Mouse (Mus musculus): ENCODE results near the gene Gm2663. TPM values are rescaled to one million over a fixed set of nuclear protein-coding genes. Genes with fewer than 3 reads are reported as not detected.
"Not testable (repeated sequence)": the region's sequence is repeated elsewhere in the genome, so short reads cannot be mapped to it uniquely, and the experiment has no call there.

Gm2663 gene
- 0.93 and 2.5 TPM in 2 replicates for polyA plus RNA-seq (2015; fragmentation: Nextera tagmentation; extraction: Ambion mirVana)

GRCm38 (mm10) chr6:40999379-40999778, at the start of gene Gm2663:
Gm2663 (minus strand) TSS chr6:40999479.
- H3K4me1 ChIP-seq (replicated peaks; ENCODE audit: control insufficient read depth, insufficient read depth, low read length); H3K27ac ChIP-seq (ENCODE audit: low read depth, low read length); H3K4me2 ChIP-seq (replicated peaks; ENCODE audit: low read depth); H3K4me3 ChIP-seq (ENCODE audit: low read depth, low read length); H3K36me3 ChIP-seq (ENCODE audit: control insufficient read depth, insufficient read depth); H3K9ac ChIP-seq (ENCODE audit: low read depth, low read length); ATAC-seq; H3K27me3 ChIP-seq (replicated peaks; ENCODE audit: control insufficient read depth, insufficient read depth, low read length); H3K9me3 ChIP-seq (ENCODE audit: control insufficient read depth): not testable (repeated sequence)

- no peaks in the 10 kb centered on the region for H3K27me3 ChIP-seq (replicated peaks; ENCODE audit: control insufficient read depth, insufficient read depth, low read length)
- no peak overlapping the region for H3K9ac ChIP-seq (ENCODE audit: low read depth, low read length)
- no peaks in the 10 kb centered on the region for H3K36me3 ChIP-seq (ENCODE audit: control insufficient read depth, insufficient read depth)
- no peak for TF ChIP-seq CTCF (IDR thresholded peaks at IDR 0.05; ENCODE audit: low read depth)
- no peak for ATAC-seq
- WGBS, result 55% methylated on average over 1 of the region's 1 CpGs
- no peak overlapping the region for H3K4me3 ChIP-seq (ENCODE audit: low read depth, low read length)
- H3K27ac ChIP-seq (ENCODE audit: low read depth, low read length), result no peak overlapping the region
- H3K4me1 ChIP-seq (replicated peaks; ENCODE audit: control insufficient read depth, insufficient read depth, low read length), result no peaks in the 10 kb centered on the region
- H3K4me2 ChIP-seq (replicated peaks; ENCODE audit: low read depth), result no peak overlapping the region
- no peaks in the 10 kb centered on the region for H3K9me3 ChIP-seq (ENCODE audit: control insufficient read depth)
These were observed 49.3 kb upstream of the Gm2663 start for GRCm38 (mm10) chr6:41048602-41049001.

DNA sequence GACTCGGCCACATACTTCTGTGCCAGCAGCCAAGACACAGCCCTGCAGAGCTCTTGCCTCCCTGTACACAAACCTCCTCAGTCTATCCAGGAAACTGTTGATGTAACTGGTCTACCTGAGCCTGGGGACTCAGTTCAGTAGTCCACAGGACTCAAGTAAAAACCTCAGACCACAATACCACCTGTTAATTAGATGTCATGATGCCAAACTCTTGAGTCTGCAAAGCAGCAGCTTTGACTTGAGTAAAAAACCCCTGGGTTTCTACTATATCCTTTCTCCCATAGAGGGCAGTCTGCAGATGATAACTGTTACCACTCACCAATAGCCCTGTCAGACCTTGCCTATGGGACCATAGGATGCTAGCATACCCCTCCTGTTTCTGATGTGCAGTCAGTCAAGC, 48.7 kb upstream of the Gm2663 start:
- WGBS, result 82% methylated on average over 1 of the region's 1 CpGs
- H3K9ac ChIP-seq (ENCODE audit: low read depth, low read length), result no peak overlapping the region
- H3K9me3 ChIP-seq (ENCODE audit: control insufficient read depth), result no peaks in the 10 kb centered on the region
- TF ChIP-seq CTCF (IDR thresholded peaks at IDR 0.05; ENCODE audit: low read depth), result 0 out of 2 replicates have a peak, but pooled peaks have one; percentile 15
- H3K4me1 ChIP-seq (replicated peaks; ENCODE audit: control insufficient read depth, insufficient read depth, low read length), result no peaks in the 10 kb centered on the region
- H3K4me3 ChIP-seq (ENCODE audit: low read depth, low read length), result no peak overlapping the region
- no peak overlapping the region for H3K27ac ChIP-seq (ENCODE audit: low read depth, low read length)
- ATAC-seq, result no peak
- H3K27me3 ChIP-seq (replicated peaks; ENCODE audit: control insufficient read depth, insufficient read depth, low read length), result no peaks in the 10 kb centered on the region
- H3K4me2 ChIP-seq (replicated peaks; ENCODE audit: low read depth), result no peak overlapping the region
- no peaks in the 10 kb centered on the region for H3K36me3 ChIP-seq (ENCODE audit: control insufficient read depth, insufficient read depth)

DNA sequence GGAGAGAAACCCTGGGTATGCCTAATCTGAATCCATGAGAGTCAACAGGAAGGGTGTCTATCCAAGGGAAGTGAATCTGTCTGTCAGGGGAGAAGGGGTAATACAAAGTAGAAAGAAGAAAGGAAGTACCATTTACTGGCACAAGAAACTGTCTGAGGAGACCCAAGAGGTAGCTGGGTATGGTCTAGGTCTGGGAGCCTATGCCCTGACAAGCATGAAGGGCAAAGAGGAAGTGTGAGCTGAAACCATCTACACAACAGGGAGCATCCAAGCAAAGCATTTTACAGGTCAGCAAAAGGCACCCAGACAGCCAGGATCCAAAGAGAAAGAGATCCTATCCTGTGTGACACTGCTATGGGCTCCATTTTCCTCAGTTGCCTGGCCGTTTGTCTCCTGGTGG, 47.9 kb upstream of the Gm2663 start:
- no peak overlapping the region for H3K9ac ChIP-seq (ENCODE audit: low read depth, low read length)
- no peaks in the 10 kb centered on the region for H3K9me3 ChIP-seq (ENCODE audit: control insufficient read depth)
- 84% methylated on average over 1 of the region's 1 CpGs for WGBS
- H3K4me1 ChIP-seq (replicated peaks; ENCODE audit: control insufficient read depth, insufficient read depth, low read length), result no peaks in the 10 kb centered on the region
- no peak for ATAC-seq
- no peak overlapping the region for H3K27ac ChIP-seq (ENCODE audit: low read depth, low read length)
- H3K36me3 ChIP-seq (ENCODE audit: control insufficient read depth, insufficient read depth), result no peaks in the 10 kb centered on the region
- no peak overlapping the region for H3K4me2 ChIP-seq (replicated peaks; ENCODE audit: low read depth)
- no peak overlapping the region for H3K4me3 ChIP-seq (ENCODE audit: low read depth, low read length)
- no peak for TF ChIP-seq CTCF (IDR thresholded peaks at IDR 0.05; ENCODE audit: low read depth)
- H3K27me3 ChIP-seq (replicated peaks; ENCODE audit: control insufficient read depth, insufficient read depth, low read length), result no peaks in the 10 kb centered on the region

- ATAC-seq, result no peak
- H3K4me2 ChIP-seq (replicated peaks; ENCODE audit: low read depth), result no peak overlapping the region
- no peak overlapping the region for H3K9ac ChIP-seq (ENCODE audit: low read depth, low read length)
- no peaks in the 10 kb centered on the region for H3K27me3 ChIP-seq (replicated peaks; ENCODE audit: control insufficient read depth, insufficient read depth, low read length)
- no peak overlapping the region for H3K27ac ChIP-seq (ENCODE audit: low read depth, low read length)
- no peaks in the 10 kb centered on the region for H3K36me3 ChIP-seq (ENCODE audit: control insufficient read depth, insufficient read depth)
- peak; percentile 45 for TF ChIP-seq CTCF (IDR thresholded peaks at IDR 0.05; ENCODE audit: low read depth)
- 68% methylated on average over 2 of the region's 2 CpGs for WGBS
- H3K4me1 ChIP-seq (replicated peaks; ENCODE audit: control insufficient read depth, insufficient read depth, low read length), result no peaks in the 10 kb centered on the region
- H3K9me3 ChIP-seq (ENCODE audit: control insufficient read depth), result no peaks in the 10 kb centered on the region
- H3K4me3 ChIP-seq (ENCODE audit: low read depth, low read length), result no peak overlapping the region
These were observed 47.3 kb upstream of the Gm2663 start for GRCm38 (mm10) chr6:41046553-41046952.

DNA sequence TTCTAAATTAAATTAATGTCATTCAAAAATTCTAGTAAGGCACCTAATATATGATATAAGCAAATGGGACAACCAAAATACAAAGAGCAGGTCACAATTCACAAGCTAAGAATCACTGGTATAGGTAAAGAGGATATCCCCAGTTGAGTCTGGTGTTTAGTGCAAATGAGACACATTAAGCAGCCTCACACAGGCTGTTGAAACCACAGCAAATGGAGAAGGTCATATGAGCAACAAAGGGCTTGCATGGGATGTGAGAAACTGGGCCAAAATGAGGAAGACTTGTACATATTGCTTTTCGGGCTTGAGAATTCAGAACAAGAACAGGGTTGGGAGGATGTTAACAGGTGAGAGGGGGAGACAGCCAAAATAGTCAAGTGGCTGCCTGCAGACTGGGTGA, 45.5 kb upstream of the Gm2663 start:
- no peak overlapping the region for H3K4me3 ChIP-seq (ENCODE audit: low read depth, low read length)
- no peak overlapping the region for H3K9ac ChIP-seq (ENCODE audit: low read depth, low read length)
- H3K36me3 ChIP-seq (ENCODE audit: control insufficient read depth, insufficient read depth), result no peaks in the 10 kb centered on the region
- H3K27ac ChIP-seq (ENCODE audit: low read depth, low read length), result no peak overlapping the region
- H3K27me3 ChIP-seq (replicated peaks; ENCODE audit: control insufficient read depth, insufficient read depth, low read length), result no peaks in the 10 kb centered on the region
- ATAC-seq, result no peak
- no peaks in the 10 kb centered on the region for H3K9me3 ChIP-seq (ENCODE audit: control insufficient read depth)
- no peak for TF ChIP-seq CTCF (IDR thresholded peaks at IDR 0.05; ENCODE audit: low read depth)
- H3K4me1 ChIP-seq (replicated peaks; ENCODE audit: control insufficient read depth, insufficient read depth, low read length), result no peaks in the 10 kb centered on the region
- WGBS, result 90% methylated on average over 1 of the region's 1 CpGs
- H3K4me2 ChIP-seq (replicated peaks; ENCODE audit: low read depth), result no peak overlapping the region

DNA sequence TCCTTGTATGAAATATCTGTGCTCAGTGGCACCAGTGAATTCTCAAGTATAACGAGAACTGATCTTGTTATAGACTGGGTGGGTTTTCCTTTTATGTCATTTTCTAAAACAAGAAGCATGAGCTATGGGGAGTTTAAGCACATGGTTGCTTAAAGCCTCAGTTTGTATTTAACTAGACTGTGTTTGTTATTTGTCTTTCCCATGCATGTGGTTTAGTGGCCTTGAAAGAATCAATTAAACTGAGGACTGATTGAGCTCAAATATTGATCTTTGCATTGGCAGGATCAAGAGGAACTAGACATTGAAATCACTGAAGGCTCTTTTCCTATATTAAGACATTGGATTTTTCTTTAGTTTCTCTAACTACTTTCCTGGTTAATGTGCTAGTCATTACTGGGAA, 45.0 kb upstream of the Gm2663 start:
- WGBS, result 41% methylated on average over 1 of the region's 1 CpGs
- H3K4me2 ChIP-seq (replicated peaks; ENCODE audit: low read depth), result no peak overlapping the region
- no peak overlapping the region for H3K4me3 ChIP-seq (ENCODE audit: low read depth, low read length)
- H3K36me3 ChIP-seq (ENCODE audit: control insufficient read depth, insufficient read depth), result no peaks in the 10 kb centered on the region
- H3K9ac ChIP-seq (ENCODE audit: low read depth, low read length), result no peak overlapping the region
- H3K27me3 ChIP-seq (replicated peaks; ENCODE audit: control insufficient read depth, insufficient read depth, low read length), result no peaks in the 10 kb centered on the region
- no peak for TF ChIP-seq CTCF (IDR thresholded peaks at IDR 0.05; ENCODE audit: low read depth)
- no peak for ATAC-seq
- H3K4me1 ChIP-seq (replicated peaks; ENCODE audit: control insufficient read depth, insufficient read depth, low read length), result no peaks in the 10 kb centered on the region
- H3K9me3 ChIP-seq (ENCODE audit: control insufficient read depth), result no peaks in the 10 kb centered on the region
- no peak overlapping the region for H3K27ac ChIP-seq (ENCODE audit: low read depth, low read length)

Measured in intestine, postnatal 0 days (tissue).